Mouse (Mus musculus): ENCODE results near the gene Sdhaf4. TPM values are rescaled to one million over a fixed set of nuclear protein-coding genes. Genes with fewer than 3 reads are reported as not detected.
"Not testable (repeated sequence)": the region's sequence is repeated elsewhere in the genome, so short reads cannot be mapped to it uniquely, and the experiment has no call there.

The Sdhaf4 gene
- polyA plus RNA-seq, 1 experiment from 2014 or later, result 38.6 TPM

GRCm38 (mm10) chr1:23997493-23997892 is 8.0 kb downstream of the Sdhaf4 start:
- no peaks in the 10 kb centered on the region for H3K9me3 ChIP-seq (replicated peaks)
- peaks cover 42% of the 10 kb centered on the region for H3K36me3 ChIP-seq
- H3K4me1 ChIP-seq (replicated peaks), result peaks cover 20% of the 10 kb centered on the region
- ATAC-seq (ENCODE audit: low read depth) (no peak), DNase-seq (no peak)
- no peak overlapping the region for H3K9ac ChIP-seq
- no peaks in the 10 kb centered on the region for H3K27me3 ChIP-seq
- no peak overlapping the region for H3K4me3 ChIP-seq (replicated peaks)
- no peak overlapping the region for H3K4me2 ChIP-seq
- H3K27ac ChIP-seq, result no peak overlapping the region
- 76% methylated on average over 3 of the region's 3 CpGs for WGBS (ENCODE audit: insufficient replicate concordance)

- H3K4me1 ChIP-seq (replicated peaks), result peaks cover 20% of the 10 kb centered on the region
- 80% methylated on average over 4 of the region's 4 CpGs for WGBS (ENCODE audit: insufficient replicate concordance)
- no peak overlapping the region for H3K4me2 ChIP-seq
- no peaks in the 10 kb centered on the region for H3K27me3 ChIP-seq
- no peaks in the 10 kb centered on the region for H3K9me3 ChIP-seq (replicated peaks)
- peaks cover 28% of the 10 kb centered on the region for H3K36me3 ChIP-seq
- ATAC-seq (ENCODE audit: low read depth) (no peak), DNase-seq (no peak)
- no peak overlapping the region for H3K4me3 ChIP-seq (replicated peaks)
- H3K27ac ChIP-seq, result no peak overlapping the region
- H3K9ac ChIP-seq, result no peak overlapping the region
Observed at GRCm38 (mm10) chr1:23995420-23995819, 10.0 kb downstream of the Sdhaf4 start.

GRCm38 (mm10) chr1:23983118-23983517 is 22.3 kb downstream of the Sdhaf4 start:
- Histone ChIP-seq H3K9ac (no peak overlapping the region), H3K27ac (no peak overlapping the region), H3K27me3 (no peaks in the 10 kb centered on the region), H3K4me3 (replicated peaks) (no peak overlapping the region), H3K36me3 (no peaks in the 10 kb centered on the region), H3K9me3 (replicated peaks) (no peaks in the 10 kb centered on the region), H3K4me2 (no peak overlapping the region), H3K4me1 (replicated peaks) (no peaks in the 10 kb centered on the region)
- no peak for DNase-seq
- no peak for ATAC-seq (ENCODE audit: low read depth)
- WGBS (ENCODE audit: insufficient replicate concordance), result 44% methylated on average over 3 of the region's 3 CpGs

GRCm38 (mm10) chr1:23978281-23978680 is 27.2 kb downstream of the Sdhaf4 start:
- no peak overlapping the region for H3K27ac ChIP-seq
- no peak overlapping the region for H3K9ac ChIP-seq
- H3K4me2 ChIP-seq, result no peak overlapping the region
- no peaks in the 10 kb centered on the region for H3K4me1 ChIP-seq (replicated peaks)
- DNase-seq (no peak), ATAC-seq (ENCODE audit: low read depth) (no peak)
- no peaks in the 10 kb centered on the region for H3K36me3 ChIP-seq
- no peak overlapping the region for H3K4me3 ChIP-seq (replicated peaks)
- H3K27me3 ChIP-seq, result no peaks in the 10 kb centered on the region
- no peaks in the 10 kb centered on the region for H3K9me3 ChIP-seq (replicated peaks)
- WGBS (ENCODE audit: insufficient replicate concordance), result 67% methylated on average over 6 of the region's 6 CpGs

GRCm38 (mm10) chr1:23971159-23971558 is 34.3 kb downstream of the Sdhaf4 start:
- ATAC-seq (ENCODE audit: low read depth); DNase-seq: not testable (repeated sequence)

GRCm38 (mm10) chr1:23968027-23968725 is 37.3 kb downstream of the Sdhaf4 start:
- 72% methylated on average over 9 of the region's 9 CpGs for WGBS (ENCODE audit: insufficient replicate concordance)
- Histone ChIP-seq H3K9ac (no peak overlapping the region), H3K36me3 (no peaks in the 10 kb centered on the region)

More at GRCm38 (mm10) chr1:23971159-23971558, 34.3 kb downstream of the Sdhaf4 start:
- H3K27ac ChIP-seq; H3K27me3 ChIP-seq; H3K36me3 ChIP-seq; H3K4me3 ChIP-seq (replicated peaks); H3K4me1 ChIP-seq (replicated peaks); H3K4me2 ChIP-seq; H3K9me3 ChIP-seq (replicated peaks); H3K9ac ChIP-seq: not testable (repeated sequence)
- 61% methylated on average over 4 of the region's 4 CpGs for WGBS (ENCODE audit: insufficient replicate concordance)

GRCm38 (mm10) chr1:23966226-23966625 is 39.2 kb downstream of the Sdhaf4 start:
- Histone ChIP-seq H3K27ac (no peak overlapping the region), H3K4me1 (replicated peaks) (peaks cover 13% of the 10 kb centered on the region; the same call in 1 of the 2 replicates), H3K4me3 (replicated peaks) (no peak overlapping the region), H3K27me3 (no peaks in the 10 kb centered on the region), H3K9me3 (replicated peaks) (no peaks in the 10 kb centered on the region), H3K9ac (no peak overlapping the region), H3K4me2 (no peak overlapping the region), H3K36me3 (no peaks in the 10 kb centered on the region)
- DNase-seq (peak; percentile 11), ATAC-seq (ENCODE audit: low read depth) (peak; percentile 83)
- WGBS (ENCODE audit: insufficient replicate concordance), result 31% methylated on average over 1 of the region's 1 CpGs

More at GRCm38 (mm10) chr1:23968027-23968725, 37.3 kb downstream of the Sdhaf4 start:
- no peaks in the 10 kb centered on the region for H3K27me3 ChIP-seq
- DNase-seq (no peak), ATAC-seq (ENCODE audit: low read depth) (peak; percentile 26; the same call in 1 of the 2 replicates)
- H3K9me3 ChIP-seq (replicated peaks), result no peaks in the 10 kb centered on the region
- no peak overlapping the region for H3K27ac ChIP-seq
- H3K4me3 ChIP-seq (replicated peaks), result no peak overlapping the region
- no peak overlapping the region for H3K4me2 ChIP-seq
- H3K4me1 ChIP-seq (replicated peaks), result peaks cover 7% of the 10 kb centered on the region; the same call in 1 of the 2 replicates

- 22% methylated on average over 6 of the region's 6 CpGs for WGBS (ENCODE audit: insufficient replicate concordance)
Observed at GRCm38 (mm10) chr1:23959415-23959732, 46.1 kb downstream of the Sdhaf4 start.

GRCm38 (mm10) chr1:23958668-23959414 is 46.6 kb downstream of the Sdhaf4 start:
- Histone ChIP-seq H3K36me3 (no peaks in the 10 kb centered on the region), H3K27ac (no peak overlapping the region), H3K4me1 (replicated peaks) (peaks cover 11% of the 10 kb centered on the region), H3K9me3 (replicated peaks) (no peaks in the 10 kb centered on the region), H3K4me3 (replicated peaks) (peak overlapping the region; percentile 25), H3K4me2 (peak overlapping the region; percentile 51), H3K9ac (0 out of 2 replicates have a peak overlapping the region, but pooled peaks have one; percentile 3), H3K27me3 (no peaks in the 10 kb centered on the region)
- 17% methylated on average over 13 of the region's 13 CpGs for WGBS (ENCODE audit: insufficient replicate concordance)
- ATAC-seq (ENCODE audit: low read depth), result peak; percentile 65
- DNase-seq, result no peak

More at GRCm38 (mm10) chr1:23959415-23959732, 46.1 kb downstream of the Sdhaf4 start:
- Histone ChIP-seq H3K4me1 (replicated peaks) (peaks cover 11% of the 10 kb centered on the region), H3K27ac (no peak overlapping the region), H3K4me3 (replicated peaks) (peak overlapping the region; percentile 25), H3K9me3 (replicated peaks) (no peaks in the 10 kb centered on the region), H3K9ac (peak overlapping the region; percentile 3; the same call in 1 of the 2 replicates), H3K36me3 (no peaks in the 10 kb centered on the region), H3K27me3 (no peaks in the 10 kb centered on the region), H3K4me2 (peak overlapping the region; percentile 51)
- 0 out of 2 replicates have a peak, but pooled peaks have one; percentile 29 for ATAC-seq (ENCODE audit: low read depth)
- DNase-seq, result no peak

GRCm38 (mm10) chr1:23958101-23958500 is 47.4 kb downstream of the Sdhaf4 start:
- Histone ChIP-seq H3K27me3 (no peaks in the 10 kb centered on the region), H3K4me3 (replicated peaks) (no peak overlapping the region), H3K36me3 (no peaks in the 10 kb centered on the region), H3K9ac (no peak overlapping the region), H3K4me2 (no peak overlapping the region), H3K27ac (no peak overlapping the region), H3K4me1 (replicated peaks) (peaks cover 11% of the 10 kb centered on the region), H3K9me3 (replicated peaks) (no peaks in the 10 kb centered on the region)
- 74% methylated on average over 6 of the region's 6 CpGs for WGBS (ENCODE audit: insufficient replicate concordance)
- ATAC-seq (ENCODE audit: low read depth) (no peak), DNase-seq (no peak)

- H3K9me3 ChIP-seq (replicated peaks), result no peaks in the 10 kb centered on the region
- H3K9ac ChIP-seq, result no peak overlapping the region
- no peak overlapping the region for H3K4me2 ChIP-seq
- H3K4me1 ChIP-seq (replicated peaks), result peaks cover 5% of the 10 kb centered on the region
- 67% methylated on average over 4 of the region's 4 CpGs for WGBS (ENCODE audit: insufficient replicate concordance)
- no peaks in the 10 kb centered on the region for H3K27me3 ChIP-seq
- no peaks in the 10 kb centered on the region for H3K36me3 ChIP-seq
- ATAC-seq (ENCODE audit: low read depth), result no peak
- H3K4me3 ChIP-seq (replicated peaks), result no peak overlapping the region
- DNase-seq, result no peak
- no peak overlapping the region for H3K27ac ChIP-seq
Observed at GRCm38 (mm10) chr1:23955539-23955938, 49.9 kb downstream of the Sdhaf4 start.
